ENCODE assay signal across 27 mouse cellular contexts in the genomic region with DNA sequence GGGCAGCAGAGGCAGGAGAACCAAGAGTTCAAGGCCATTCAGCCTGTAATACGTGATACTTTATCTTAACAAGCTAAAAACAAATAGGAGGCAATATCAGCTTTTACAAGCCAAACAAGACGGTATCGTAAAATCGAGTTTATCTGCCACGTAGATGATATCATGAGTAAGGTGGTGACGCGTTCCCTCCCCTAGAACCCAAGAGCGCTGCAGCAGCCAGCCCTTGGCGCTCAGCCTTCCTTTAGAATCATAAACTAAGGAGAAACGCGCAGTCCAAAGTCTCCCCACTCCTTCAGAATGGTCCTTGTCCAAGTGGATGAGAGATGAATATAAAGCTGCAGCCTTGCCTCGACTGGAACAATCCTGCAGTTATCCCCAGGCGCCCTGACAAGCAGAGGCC. TPM values are rescaled to one million over a fixed set of nuclear protein-coding genes. Genes with fewer than 3 reads are reported as not detected.
DNase-seq lines count a peak whose midpoint lies in the region; ATAC-seq lines count a peak whose summit lies in the region.
"Had no signal": no experiment of that assay in that cellular context is flagged by ENCODE, and none has a peak within 500 bp of the region (broad histone marks: within the 10 kb centered on the region; RNA-seq: fewer than 3 reads in every experiment).

No protein-coding gene starts in this region.

- 0 out of 2 replicates have a peak, but pooled peaks cover 2% of the 10 kb centered on the region for H3K9me3 ChIP-seq in embryonic facial prominence, embryonic 14.5 days (ENCODE audit: control insufficient read depth, low read length)
- H3K9me3 ChIP-seq in embryonic facial prominence, embryonic 10.5 days: 0 out of 2 replicates have a peak, but pooled peaks cover 2% of the 10 kb centered on the region
- 0 out of 2 replicates have a peak, but pooled peaks cover 9% of the 10 kb centered on the region for H3K9me3 ChIP-seq in limb, embryonic 13.5 days
- H3K9me3 ChIP-seq in limb, embryonic 10.5 days (replicated peaks): no peaks in the 10 kb centered on the region
- no peaks in the 10 kb centered on the region for H3K9me3 ChIP-seq in limb, embryonic 15.5 days
- H3K9me3 ChIP-seq in liver, embryonic 11.5 days (ENCODE audit: control insufficient read depth, low read length): no peaks in the 10 kb centered on the region
- H3K9me3 ChIP-seq: forebrain, embryonic 13.5 days; hindbrain, embryonic 12.5 days; neural tube, embryonic 15.5 days had no signal

- H3K36me3 ChIP-seq in embryonic facial prominence, embryonic 14.5 days (ENCODE audit: control insufficient read depth, insufficient read depth, low read length): no peaks in the 10 kb centered on the region
- H3K36me3 ChIP-seq in embryonic facial prominence, embryonic 10.5 days (replicated peaks): 0 out of 2 replicates have a peak, but pooled peaks cover 4% of the 10 kb centered on the region
- H3K36me3 ChIP-seq in limb, embryonic 13.5 days: peaks cover 11% of the 10 kb centered on the region
- H3K36me3 ChIP-seq in limb, embryonic 10.5 days: 0 out of 2 replicates have a peak, but pooled peaks cover under 1% of the 10 kb centered on the region
- H3K36me3 ChIP-seq in limb, embryonic 15.5 days: peaks cover 9% of the 10 kb centered on the region
- no peaks in the 10 kb centered on the region for H3K36me3 ChIP-seq in liver, embryonic 11.5 days (ENCODE audit: control insufficient read depth, insufficient read depth, low read length)
- H3K36me3 ChIP-seq: hindbrain, embryonic 12.5 days; liver, embryonic 12.5 days; neural tube, embryonic 15.5 days had no signal

- no peaks in the 10 kb centered on the region for H3K27me3 ChIP-seq in embryonic facial prominence, embryonic 14.5 days (replicated peaks; ENCODE audit: control insufficient read depth, insufficient read depth, low read length)
- H3K27me3 ChIP-seq in embryonic facial prominence, embryonic 10.5 days (replicated peaks; ENCODE audit: low read depth, poor library complexity, severe bottlenecking): no peaks in the 10 kb centered on the region
- H3K27me3 ChIP-seq in limb, embryonic 13.5 days: no peaks in the 10 kb centered on the region
- H3K27me3 ChIP-seq in limb, embryonic 10.5 days (ENCODE audit: low read depth, poor library complexity, severe bottlenecking): no peaks in the 10 kb centered on the region
- no peaks in the 10 kb centered on the region for H3K27me3 ChIP-seq in limb, embryonic 15.5 days
- H3K27me3 ChIP-seq in liver, embryonic 11.5 days (replicated peaks; ENCODE audit: control insufficient read depth, insufficient read depth, low read length): no peaks in the 10 kb centered on the region
- H3K27me3 ChIP-seq: CH12.LX; forebrain, embryonic 13.5 days; hindbrain, embryonic 12.5 days; liver, embryonic 12.5 days; neural tube, embryonic 15.5 days had no signal

- DNase-seq in embryonic facial prominence, embryonic 14.5 days (ENCODE audit: low spot score): peak; percentile 36
- DNase-seq in embryonic facial prominence, embryonic 10.5 days (ENCODE audit: low spot score): no peak
- no peak for DNase-seq in limb, embryonic 10.5 days (ENCODE audit: low spot score)
- peak; percentile 62 for DNase-seq in gonadal fat pad, adult 2 months (ENCODE audit: low read depth)
- DNase-seq in liver, embryonic 11.5 days (ENCODE audit: low spot score): no peak
- DNase-seq in ovary, postnatal 10 days (ENCODE audit: low spot score): no peak
- DNase-seq: adrenal gland, adult 8-10 months; cerebellum, adult 11-12 months; cerebellum, adult 9-11 months; gastrocnemius, postnatal 36 days; heart, postnatal 14 days; kidney, adult 8-10 months; kidney, postnatal 4 days; liver, postnatal 0 days; midbrain, embryonic 14.5 days; thymus, adult 2 months; thymus, postnatal 4 days had no signal

- H3K27ac ChIP-seq in embryonic facial prominence, embryonic 14.5 days (replicated peaks; ENCODE audit: low read depth, low read length): no peak overlapping the region
- no peak overlapping the region for H3K27ac ChIP-seq in embryonic facial prominence, embryonic 10.5 days (replicated peaks)
- H3K27ac ChIP-seq in limb, embryonic 13.5 days: peak overlapping the region; percentile 15; the same call in 1 of the 2 replicates
- no peak overlapping the region for H3K27ac ChIP-seq in limb, embryonic 10.5 days
- peak overlapping the region; percentile 24; the same call in 1 of the 2 replicates for H3K27ac ChIP-seq in limb, embryonic 15.5 days
- H3K27ac ChIP-seq in liver, embryonic 11.5 days (ENCODE audit: low read depth, low read length): no peak overlapping the region
- H3K27ac ChIP-seq: forebrain, embryonic 13.5 days; hindbrain, embryonic 12.5 days; kidney, postnatal 0 days; liver, embryonic 12.5 days; macrophage; neural tube, embryonic 15.5 days had no signal

- H3K9ac ChIP-seq in embryonic facial prominence, embryonic 14.5 days (ENCODE audit: low read depth, low read length): no peak overlapping the region
- no peak overlapping the region for H3K9ac ChIP-seq in limb, embryonic 13.5 days
- no peak overlapping the region for H3K9ac ChIP-seq in limb, embryonic 15.5 days
- H3K9ac ChIP-seq in liver, embryonic 11.5 days (ENCODE audit: low read depth, low read length): no peak overlapping the region
- H3K9ac ChIP-seq: forebrain, embryonic 13.5 days; hindbrain, embryonic 12.5 days; liver, embryonic 12.5 days; liver, postnatal 0 days; neural tube, embryonic 15.5 days had no signal

- no peak for ATAC-seq in embryonic facial prominence, embryonic 14.5 days (ENCODE audit: low read depth)
- no peak for ATAC-seq in limb, embryonic 13.5 days (ENCODE audit: low FRiP score, low read depth)
- 0 out of 2 replicates have a peak, but pooled peaks have one; percentile 35 for ATAC-seq in limb, embryonic 15.5 days (ENCODE audit: insufficient number of reproducible peaks, low FRiP score, low TSS enrichment, low read depth)
- no peak for ATAC-seq in liver, embryonic 11.5 days (replicated peaks; ENCODE audit: low FRiP score)
- ATAC-seq: forebrain, embryonic 13.5 days; inflammation-experienced regulatory T-cells, adult 6 months; liver, embryonic 12.5 days; liver, postnatal 0 days had no signal

- H3K4me2 ChIP-seq in embryonic facial prominence, embryonic 14.5 days (ENCODE audit: low read depth, low read length): no peak overlapping the region
- H3K4me2 ChIP-seq in limb, embryonic 13.5 days (replicated peaks): no peak overlapping the region
- no peak overlapping the region for H3K4me2 ChIP-seq in limb, embryonic 15.5 days
- H3K4me2 ChIP-seq in liver, embryonic 11.5 days: no peak overlapping the region
- H3K4me2 ChIP-seq: forebrain, embryonic 13.5 days; hindbrain, embryonic 12.5 days; liver, embryonic 12.5 days; neural tube, embryonic 15.5 days had no signal

- H3K4me1 ChIP-seq in embryonic facial prominence, embryonic 14.5 days (ENCODE audit: control insufficient read depth, insufficient read depth, low read length): no peaks in the 10 kb centered on the region
- H3K4me1 ChIP-seq in embryonic facial prominence, embryonic 10.5 days: no peaks in the 10 kb centered on the region
- peaks cover 3% of the 10 kb centered on the region; the same call in 1 of the 2 replicates for H3K4me1 ChIP-seq in limb, embryonic 13.5 days
- no peaks in the 10 kb centered on the region for H3K4me1 ChIP-seq in limb, embryonic 10.5 days
- peaks cover 6% of the 10 kb centered on the region for H3K4me1 ChIP-seq in limb, embryonic 15.5 days
- H3K4me1 ChIP-seq in liver, embryonic 11.5 days (replicated peaks; ENCODE audit: control insufficient read depth, insufficient read depth, low read length): no peaks in the 10 kb centered on the region
- H3K4me1 ChIP-seq: forebrain, embryonic 13.5 days; hindbrain, embryonic 12.5 days; liver, embryonic 12.5 days; neural tube, embryonic 15.5 days had no signal

- WGBS in embryonic facial prominence, embryonic 14.5 days: 82% methylated on average over 13 of the region's 13 CpGs
- WGBS in embryonic facial prominence, embryonic 10.5 days: 93% methylated on average over 13 of the region's 13 CpGs
- 86% methylated on average over 13 of the region's 13 CpGs for WGBS in limb, embryonic 13.5 days
- 91% methylated on average over 13 of the region's 13 CpGs for WGBS in limb, embryonic 10.5 days
- WGBS in limb, embryonic 15.5 days: 62% methylated on average over 13 of the region's 13 CpGs
- WGBS in liver, embryonic 11.5 days: 85% methylated on average over 13 of the region's 13 CpGs

- H3K4me3 ChIP-seq in embryonic facial prominence, embryonic 14.5 days (ENCODE audit: low read depth, low read length): no peak overlapping the region
- no peak overlapping the region for H3K4me3 ChIP-seq in embryonic facial prominence, embryonic 10.5 days
- no peak overlapping the region for H3K4me3 ChIP-seq in limb, embryonic 13.5 days
- no peak overlapping the region for H3K4me3 ChIP-seq in limb, embryonic 10.5 days
- no peak overlapping the region for H3K4me3 ChIP-seq in limb, embryonic 15.5 days
- no peak overlapping the region for H3K4me3 ChIP-seq in liver, embryonic 11.5 days (ENCODE audit: low read depth, low read length)
- H3K4me3 ChIP-seq: forebrain, embryonic 13.5 days; hindbrain, embryonic 12.5 days; liver, embryonic 12.5 days; neural tube, embryonic 15.5 days had no signal

RNA-seq across cellular contexts. Expression of a gene that starts 36.4 kb away (rescaled TPM):
- 17.6 and 19.9 TPM in 2 replicates for polyA plus RNA-seq in embryonic facial prominence, embryonic 14.5 days (2014; fragmentation: Nextera tagmentation; extraction: Ambion mirVana)
- polyA plus RNA-seq in embryonic facial prominence, embryonic 10.5 days (2016; fragmentation: Nextera tagmentation; extraction: Ambion mirVana): 11.0 TPM in 2 replicates
- 12.3 and 12.8 TPM in 2 replicates for polyA plus RNA-seq in limb, embryonic 13.5 days (2015; fragmentation: Nextera tagmentation; extraction: Ambion mirVana)
- 7.9 and 8.9 TPM in 2 replicates for polyA plus RNA-seq in limb, embryonic 10.5 days (2016; fragmentation: Nextera tagmentation; extraction: Ambion mirVana)
- 11.8 and 14.2 TPM in 2 replicates for polyA plus RNA-seq in gonadal fat pad, adult 2 months (2012; rRNA removed)
- polyA plus RNA-seq in limb, embryonic 15.5 days (2015; fragmentation: Nextera tagmentation; extraction: Ambion mirVana): 16.3 and 17.2 TPM in 2 replicates
- 6.8 and 7.8 TPM in 2 replicates for polyA plus RNA-seq in liver, embryonic 11.5 days (2014; fragmentation: Nextera tagmentation; extraction: Ambion mirVana)

Comparison
In these comparisons a context has a peak if more than half of its experiments do, and no peak if none do; other contexts are left out.
1. DNase-seq: peak in embryonic facial prominence, embryonic 14.5 days (single experiment) and gonadal fat pad, adult 2 months (single experiment); none in embryonic facial prominence, embryonic 10.5 days (single experiment), limb, embryonic 10.5 days (single experiment), liver, embryonic 11.5 days (single experiment) and ovary, postnatal 10 days (single experiment).
2. H3K27ac ChIP-seq: peak in limb, embryonic 13.5 days (single experiment) and limb, embryonic 15.5 days (single experiment); none in embryonic facial prominence, embryonic 14.5 days (single experiment), embryonic facial prominence, embryonic 10.5 days (single experiment), limb, embryonic 10.5 days (single experiment) and liver, embryonic 11.5 days (single experiment).